Mouse (Mus musculus) neural tube, embryonic 11.5 days (tissue): Measurements from ENCODE around the gene Zfp940. TPM values are rescaled to one million over a fixed set of nuclear protein-coding genes. Genes with fewer than 3 reads are reported as not detected.

Source experiments
- ATAC-seq: fragments of 200-750 bp; cut with Nextera tagmentation; 2 replicates; pipeline ENCODE4 v1.8.0; 2017; ENCODE audit warnings: moderate number of reproducible peaks, mild to moderate bottlenecking, moderate TSS enrichment, moderate library complexity; ENCODE audit not compliant: insufficient read depth, low FRiP score, low TSS enrichment
- DNase-seq: peaks from one replicate; pipeline ENCODE4 v3.0.0-alpha.2; 2015; ENCODE audit warnings: low spot score
- H3K27ac ChIP-seq: fragments of 300-500 bp; sonication (generic); 2 replicates; pipeline ENCODE4 v1.5.1; 2014; ENCODE audit warnings: low read depth, mild to moderate bottlenecking, low read length
- H3K27me3 ChIP-seq: fragments of 300-500 bp; sonication (generic); 2 replicates; pipeline ENCODE4 v1.6.1; 2014; ENCODE audit warnings: mild to moderate bottlenecking, low read length, mixed read lengths; ENCODE audit not compliant: control insufficient read depth, insufficient read depth
- H3K36me3 ChIP-seq: fragments of 300-500 bp; sonication (generic); 2 replicates; pipeline ENCODE4 v1.6.1; 2014; ENCODE audit warnings: mild to moderate bottlenecking, low read length, moderate library complexity, mixed read lengths; ENCODE audit not compliant: control insufficient read depth, insufficient read depth
- H3K4me1 ChIP-seq: fragments of 300-500 bp; sonication (generic); 2 replicates; pipeline ENCODE4 v1.6.1; 2014; ENCODE audit warnings: low read length, mixed read lengths; ENCODE audit not compliant: control insufficient read depth, insufficient read depth
- H3K4me2 ChIP-seq: fragments of 300-500 bp; sonication (generic); 2 replicates; pipeline ENCODE4 v1.6.1; 2014; ENCODE audit warnings: low read depth, mild to moderate bottlenecking, moderate library complexity
- H3K4me3 ChIP-seq: fragments of 300-500 bp; sonication (generic); 2 replicates; pipeline ENCODE4 v1.5.1; 2014; ENCODE audit warnings: low read depth, low read length
- H3K9ac ChIP-seq: fragments of 300-500 bp; sonication (generic); 2 replicates; pipeline ENCODE4 v1.6.1; 2014; ENCODE audit warnings: mild to moderate bottlenecking, low read length
- H3K9me3 ChIP-seq: fragments of 300-500 bp; sonication (generic); 2 replicates; pipeline ENCODE4 v1.6.1; 2016; ENCODE audit warnings: low read length; ENCODE audit not compliant: control insufficient read depth
- WGBS: fragments of 180-500 bp; shearing (Covaris S2); extraction: QIAGEN DNeasy Blood & Tissue Kit; methylation state at CpG from one replicate; pipeline ENCODE4 v1.1.7; 2014; 5-methylcytosine and 5-hydroxymethylcytosine counted together
- polyA plus RNA-seq: library from polyadenylated mRNA; unstranded; fragments of >200 nt; fragmentation: Nextera tagmentation; extraction: Ambion mirVana; gene quantifications from 2 replicates; pipeline ENCODE4 v1.2.1, GENCODE M21; 2014

Gene Zfp940
- polyA plus RNA-seq, 1 experiment from 2014 or later = 12.4 TPM

DNA sequence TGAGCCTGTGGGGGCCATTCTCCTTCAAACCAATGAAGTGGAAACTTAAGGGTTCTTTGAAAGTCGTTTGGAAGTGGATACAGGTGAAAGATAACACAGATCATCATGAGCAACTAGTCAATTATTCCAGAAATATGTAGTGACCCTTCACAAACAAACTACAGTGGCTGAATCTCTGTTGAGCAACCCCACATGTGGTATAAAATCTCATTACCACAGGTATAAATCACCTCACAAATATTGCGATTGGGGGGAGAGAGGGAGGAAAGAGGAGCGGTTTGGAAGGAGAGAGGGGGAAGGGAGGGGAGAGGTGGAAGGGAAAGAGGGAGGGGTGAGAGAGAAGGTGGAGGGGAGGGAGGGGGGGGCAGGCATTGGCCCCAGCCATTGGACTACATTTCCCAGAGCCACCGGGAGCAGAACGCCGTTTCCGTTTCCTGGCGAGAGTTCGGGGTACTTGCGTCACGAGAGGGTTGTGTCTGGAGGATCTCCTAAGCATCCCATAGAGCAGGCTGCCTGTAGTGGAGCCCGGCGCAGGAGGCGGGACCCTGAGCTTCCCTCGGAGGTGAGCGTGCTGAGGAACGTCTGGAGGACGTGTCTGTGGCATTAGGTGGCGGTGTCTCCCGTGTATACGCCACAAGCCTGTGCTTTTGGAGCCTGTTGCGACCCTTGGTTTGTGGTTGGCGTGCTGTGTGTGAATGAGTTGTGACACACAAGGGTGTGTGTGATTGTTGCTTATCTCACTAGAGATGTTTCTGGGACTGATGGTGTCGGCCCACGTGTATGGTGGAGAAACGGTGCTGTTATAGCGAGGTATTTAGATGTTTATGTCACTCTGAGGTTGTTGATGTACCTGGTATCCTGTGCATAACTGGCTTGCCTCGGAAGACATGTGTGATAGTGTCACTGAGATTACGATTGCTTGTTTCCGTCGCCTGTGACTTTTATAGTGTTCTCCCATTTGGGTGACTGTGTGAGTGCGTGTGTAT is 6.4 kb upstream of the Zfp940 start, which contains the start of gene Zfp420:
Gene Zfp420 (plus strand): TSS at position 448 of the 986 bp plus-strand sequence.
- Histone ChIP-seq H3K9me3 (no peaks in the 10 kb centered on the region), H3K36me3 (no peaks in the 10 kb centered on the region), H3K4me3 (peak within 1 kb of the TSS; percentile 64), H3K4me2 (peak within 1 kb of the TSS; percentile 74), H3K4me1 (no peaks in the 10 kb centered on the region; the same call in 1 of the 2 replicates), H3K27ac (no peak within 1 kb of the TSS), H3K27me3 (no peaks in the 10 kb centered on the region), H3K9ac (peak within 1 kb of the TSS; percentile 62)
- DNase-seq (peak; percentile 87), ATAC-seq (peak; percentile 94)
- WGBS = 7% methylated on average over 32 of the region's 32 CpGs

DNA sequence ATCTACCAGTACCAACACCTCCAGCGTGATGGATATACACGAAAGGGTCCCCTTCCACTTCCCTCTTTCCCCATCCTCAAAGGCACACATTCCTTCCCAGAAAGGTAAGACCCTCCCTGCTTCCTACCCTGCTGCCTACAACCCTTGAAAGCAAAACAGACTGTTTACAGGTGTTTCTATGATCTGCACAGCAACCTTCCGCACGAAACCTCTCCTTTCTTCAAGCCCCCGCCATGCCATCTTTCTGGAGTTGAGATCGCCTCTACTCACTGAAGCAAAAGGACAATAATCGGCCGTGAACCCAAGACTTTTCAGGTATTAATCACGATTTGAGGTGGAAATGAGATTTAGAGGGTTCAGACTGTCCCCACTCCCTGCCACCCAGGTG is 644 bp downstream of the Zfp940 start:
- DNase-seq (no peak), ATAC-seq (0 out of 2 replicates have a peak, but pooled peaks have one; percentile 20)
- Histone ChIP-seq H3K36me3 (no peaks in the 10 kb centered on the region), H3K9me3 (no peaks in the 10 kb centered on the region), H3K9ac (peak overlapping the region; percentile 61), H3K27ac (no peak overlapping the region), H3K4me2 (peak overlapping the region; percentile 75), H3K4me1 (0 out of 2 replicates have a peak, but pooled peaks cover 5% of the 10 kb centered on the region), H3K4me3 (peak overlapping the region; percentile 48), H3K27me3 (no peaks in the 10 kb centered on the region)
- WGBS = 60% methylated on average over 9 of the region's 9 CpGs

- Histone ChIP-seq H3K4me2 (no peak overlapping the region), H3K36me3 (no peaks in the 10 kb centered on the region; the same call in 1 of the 2 replicates)
- WGBS = 95% methylated on average over 5 of the region's 5 CpGs
Measured at GRCm38 (mm10) chr7:29844616-29845015, 8.9 kb downstream of the Zfp940 start.

DNA sequence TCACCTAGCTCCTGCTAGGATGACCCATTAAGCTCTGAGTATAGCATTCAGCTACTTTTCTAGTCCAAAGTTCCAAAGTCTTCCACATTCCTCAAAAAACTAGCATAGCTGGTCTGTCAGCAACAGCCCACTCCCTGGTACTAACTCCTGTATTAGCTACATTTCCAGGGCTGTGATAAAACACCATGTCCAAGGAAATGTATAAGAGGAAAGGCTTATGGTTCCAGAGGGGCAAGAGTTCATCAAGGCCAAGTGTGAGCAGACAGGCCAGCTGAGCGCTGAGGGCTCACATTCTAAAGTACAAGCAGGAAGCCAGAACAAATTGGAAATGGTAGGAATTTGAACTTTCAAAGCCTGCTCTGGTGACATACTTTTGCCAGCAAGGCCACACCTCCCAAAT is 11.4 kb downstream of the Zfp940 start:
- ATAC-seq (no peak), DNase-seq (no peak)
- 93% methylated on average over 1 of the region's 1 CpGs for WGBS

More at GRCm38 (mm10) chr7:29844616-29845015, 8.9 kb downstream of the Zfp940 start:
- DNase-seq (no peak), ATAC-seq (no peak)
- H3K9ac ChIP-seq = no peak overlapping the region
- H3K27me3 ChIP-seq = no peaks in the 10 kb centered on the region
- H3K4me3 ChIP-seq = no peak overlapping the region
- no peak overlapping the region for H3K27ac ChIP-seq
- H3K4me1 ChIP-seq = no peaks in the 10 kb centered on the region
- H3K9me3 ChIP-seq = no peaks in the 10 kb centered on the region

GRCm38 (mm10) chr7:29839256-29839655 is 14.2 kb downstream of the Zfp940 start:
- Histone ChIP-seq H3K36me3 (no peaks in the 10 kb centered on the region; the same call in 1 of the 2 replicates), H3K27ac (no peak overlapping the region), H3K4me2 (no peak overlapping the region), H3K4me1 (no peaks in the 10 kb centered on the region), H3K9ac (no peak overlapping the region), H3K4me3 (no peak overlapping the region), H3K27me3 (no peaks in the 10 kb centered on the region), H3K9me3 (no peaks in the 10 kb centered on the region)
- DNase-seq (no peak), ATAC-seq (no peak)
- WGBS = 83% methylated on average over 3 of the region's 3 CpGs

More for the DNA sequence above, 11.4 kb downstream of the Zfp940 start:
- Histone ChIP-seq H3K27me3 (no peaks in the 10 kb centered on the region), H3K4me3 (no peak overlapping the region), H3K4me2 (no peak overlapping the region), H3K27ac (no peak overlapping the region), H3K9ac (no peak overlapping the region), H3K36me3 (no peaks in the 10 kb centered on the region; the same call in 1 of the 2 replicates), H3K4me1 (no peaks in the 10 kb centered on the region), H3K9me3 (no peaks in the 10 kb centered on the region)

GRCm38 (mm10) chr7:29836816-29837215 is 16.7 kb downstream of the Zfp940 start:
- DNase-seq (no peak), ATAC-seq (no peak)
- Histone ChIP-seq H3K4me2 (no peak overlapping the region), H3K27me3 (no peaks in the 10 kb centered on the region), H3K4me1 (no peaks in the 10 kb centered on the region), H3K4me3 (no peak overlapping the region), H3K36me3 (no peaks in the 10 kb centered on the region), H3K9me3 (no peaks in the 10 kb centered on the region), H3K9ac (no peak overlapping the region), H3K27ac (no peak overlapping the region)
- 87% methylated on average over 1 of the region's 1 CpGs for WGBS

- no peaks in the 10 kb centered on the region for H3K4me1 ChIP-seq
- no peak overlapping the region for H3K4me3 ChIP-seq
- no peaks in the 10 kb centered on the region for H3K27me3 ChIP-seq
- no peak overlapping the region for H3K27ac ChIP-seq
- DNase-seq = no peak
- H3K9me3 ChIP-seq = no peaks in the 10 kb centered on the region
- ATAC-seq = no peak
- 81% methylated on average over 12 of the region's 12 CpGs for WGBS
- no peak overlapping the region for H3K4me2 ChIP-seq
- no peak overlapping the region for H3K9ac ChIP-seq
- H3K36me3 ChIP-seq = peaks cover 28% of the 10 kb centered on the region
Measured at GRCm38 (mm10) chr7:29829804-29830203, 23.7 kb downstream of the Zfp940 start.

- 97% methylated on average over 12 of the region's 12 CpGs for WGBS
- no peak for ATAC-seq
- no peak overlapping the region for H3K27ac ChIP-seq
Measured at GRCm38 (mm10) chr7:29828001-29828400, 25.5 kb downstream of the Zfp940 start.

More at GRCm38 (mm10) chr7:29828001-29828400, 25.5 kb downstream of the Zfp940 start:
- no peak for DNase-seq
- peaks cover 34% of the 10 kb centered on the region for H3K36me3 ChIP-seq
- H3K9ac ChIP-seq = no peak overlapping the region
- H3K4me3 ChIP-seq = no peak overlapping the region
- no peaks in the 10 kb centered on the region for H3K9me3 ChIP-seq
- H3K4me2 ChIP-seq = no peak overlapping the region
- no peaks in the 10 kb centered on the region for H3K4me1 ChIP-seq
- no peaks in the 10 kb centered on the region for H3K27me3 ChIP-seq
